In the genomic region with DNA sequence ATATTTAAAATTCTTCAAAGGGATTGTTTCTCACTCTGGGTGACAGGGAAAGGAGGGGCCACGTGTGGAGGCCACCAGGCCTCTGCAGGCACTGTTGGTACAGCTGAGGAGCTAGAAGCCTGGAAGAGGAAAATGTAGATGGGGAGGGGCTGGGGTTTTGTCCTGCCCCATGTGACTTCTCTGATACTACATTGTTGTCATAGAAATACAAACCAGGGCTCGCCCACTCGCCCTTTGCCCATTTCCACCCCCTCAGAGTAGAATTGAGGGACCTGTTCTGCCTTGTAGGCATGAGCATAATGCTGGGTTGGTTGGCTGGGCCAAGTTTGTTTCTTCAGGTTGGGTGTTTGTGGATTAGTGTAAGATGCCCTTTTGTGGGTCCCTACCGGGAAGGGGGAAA, we compare ENCODE assay signal across 8 mouse cellular contexts.
DNase-seq lines count a peak whose midpoint lies in the region; ATAC-seq and TF ChIP-seq lines count a peak whose summit lies in the region.

No protein-coding gene starts in this region.

- no peak for DNase-seq in gastrocnemius, adult 2 months
- DNase-seq in gastrocnemius, postnatal 14 days = no peak
- DNase-seq in midbrain, embryonic 11.5 days (ENCODE audit: low spot score, missing footprints) = no peak
- no peak for DNase-seq in yolk sac, embryonic 10.5 days (ENCODE audit: low spot score)
- no peak for DNase-seq in left cerebral cortex, postnatal 4 days
- no peak for DNase-seq in spleen, postnatal 14 days (ENCODE audit: low spot score in 2 of 2)

- H3K27ac ChIP-seq in gastrocnemius, adult 2 months = peak overlapping the region; percentile 83
- H3K27ac ChIP-seq in forebrain, embryonic 15.5 days (replicated peaks) = peak overlapping the region; percentile 28; the same call in 1 of the 2 replicates
- H3K27ac ChIP-seq in midbrain, embryonic 11.5 days (ENCODE audit: low read depth, low read length) = peak overlapping the region; percentile 31; the same call in 1 of the 2 replicates

- H3K4me3 ChIP-seq in gastrocnemius, adult 2 months = peak overlapping the region; percentile 44
- H3K4me3 ChIP-seq in C2C12 (ENCODE audit: insufficient read depth, poor library complexity, severe bottlenecking) = no peak overlapping the region
- no peak overlapping the region for H3K4me3 ChIP-seq in forebrain, embryonic 15.5 days
- H3K4me3 ChIP-seq in midbrain, embryonic 11.5 days (ENCODE audit: low read depth, low read length) = no peak overlapping the region

- H3K9ac ChIP-seq in forebrain, embryonic 15.5 days (replicated peaks) = no peak overlapping the region
- H3K9ac ChIP-seq in midbrain, embryonic 11.5 days (ENCODE audit: low read length) = no peak overlapping the region

- H3K4me1 ChIP-seq in forebrain, embryonic 15.5 days = peaks cover 39% of the 10 kb centered on the region
- H3K4me1 ChIP-seq in midbrain, embryonic 11.5 days (ENCODE audit: control insufficient read depth, insufficient read depth, low read length) = peaks cover 34% of the 10 kb centered on the region

- no peak for TF ChIP-seq CTCF in gastrocnemius, adult 2 months (IDR thresholded peaks at IDR 0.05)
- TF ChIP-seq CTCF in C2C12 (IDR thresholded peaks at IDR 0.05; ENCODE audit: control insufficient read depth, insufficient read depth, insufficient read length) = no peak

- H3K79me2 ChIP-seq in C2C12 (ENCODE audit: control insufficient read depth, insufficient read depth) = peaks cover 9% of the 10 kb centered on the region

- intact Hi-C loops in gastrocnemius, adult 2 months (cut with DNase I) = loop anchor here (10.0 kb wide), 1 partner anchor 170 kb away; no protein-coding TSS in a partner anchor
- intact Hi-C loops in gastrocnemius, postnatal 14 days (cut with DNase I; ENCODE audit: low total_unique reads) = no loop called here
- intact Hi-C loops in left cerebral cortex, postnatal 4 days (cut with DNase I) = no loop called here

- peaks cover 2% of the 10 kb centered on the region for H3K79me3 ChIP-seq in C2C12 (ENCODE audit: low read depth)

- ATAC-seq in forebrain, embryonic 15.5 days (replicated peaks) = no peak
- ATAC-seq in midbrain, embryonic 11.5 days (ENCODE audit: low FRiP score) = no peak

- WGBS in forebrain, embryonic 15.5 days = 53% methylated on average over 4 of the region's 4 CpGs
- WGBS in midbrain, embryonic 11.5 days = 52% methylated on average over 4 of the region's 4 CpGs

- no peaks in the 10 kb centered on the region for H3K9me3 ChIP-seq in forebrain, embryonic 15.5 days
- no peaks in the 10 kb centered on the region for H3K9me3 ChIP-seq in midbrain, embryonic 11.5 days (ENCODE audit: control insufficient read depth, low read length)

- no peak overlapping the region for H3K4me2 ChIP-seq in forebrain, embryonic 15.5 days (replicated peaks)
- no peak overlapping the region for H3K4me2 ChIP-seq in midbrain, embryonic 11.5 days

- no peaks in the 10 kb centered on the region for H3K27me3 ChIP-seq in C2C12 (ENCODE audit: control insufficient read depth, insufficient read depth, insufficient read length)
- H3K27me3 ChIP-seq in forebrain, embryonic 15.5 days = peaks cover 3% of the 10 kb centered on the region; the same call in 1 of the 2 replicates
- no peaks in the 10 kb centered on the region; the same call in 1 of the 2 replicates for H3K27me3 ChIP-seq in midbrain, embryonic 11.5 days (ENCODE audit: control insufficient read depth, insufficient read depth, low read length)

- peaks cover 2% of the 10 kb centered on the region for H3K36me3 ChIP-seq in C2C12 (ENCODE audit: control insufficient read depth, insufficient read depth)
- no peaks in the 10 kb centered on the region for H3K36me3 ChIP-seq in forebrain, embryonic 15.5 days
- no peaks in the 10 kb centered on the region for H3K36me3 ChIP-seq in midbrain, embryonic 11.5 days (ENCODE audit: control insufficient read depth, insufficient read depth, low read length)

- H3ac ChIP-seq in C2C12 (ENCODE audit: control insufficient read depth, insufficient read length, low read depth) = no peak overlapping the region

TF ChIP-seq in C2C12, 6 proteins besides CTCF, POLR2A, EP300 and RAD21:
- TF ChIP-seq MYOD1 (IDR thresholded peaks at IDR 0.05; ENCODE audit: control insufficient read depth, insufficient read length, low read depth) (no peak), USF1 (IDR thresholded peaks at IDR 0.05; ENCODE audit: low read depth) (peak; percentile 71)

Comparison
In these comparisons a context has a peak if more than half of its experiments do, and no peak if none do; other contexts are left out.
1. H3K27ac ChIP-seq: peak in every context shown above with its lines; median percentile 83 in gastrocnemius, adult 2 months; 31 in midbrain, embryonic 11.5 days; 28 in forebrain, embryonic 15.5 days.